Mouse (Mus musculus) layer of hippocampus, postnatal 10 days (tissue): Measurements from ENCODE around the gene Zfp830. TPM values are rescaled to one million over a fixed set of nuclear protein-coding genes. Genes with fewer than 3 reads are reported as not detected.

Source experiments
- total RNA-seq, 2 experiments: library from RNA; stranded (reverse); gene quantifications; 2 replicates each; pipeline ENCODE4 v1.2.3; 2021

The Zfp830 gene
- total RNA-seq, 2 experiments from 2014 or later = 17.1 to 17.6 TPM

Other genes starting within 250 kb of the Zfp830 start
- gene Cct6b, start within 50 bp of the Zfp830 start, total RNA-seq = under 1 TPM; 0.40 to 0.46 TPM
- gene Lig3, start 16.8 kb downstream of the Zfp830 start, total RNA-seq = 10 to 100 TPM; 31.0 to 35.3 TPM
- gene Rffl, start 106.9 kb downstream of the Zfp830 start, total RNA-seq = 1 to 10 TPM; 3.8 to 6.3 TPM
- gene Rad51d, start 126.3 kb downstream of the Zfp830 start, total RNA-seq = 1 to 10 TPM; 9.7 TPM
- gene Fndc8, start 127.8 kb downstream of the Zfp830 start, total RNA-seq = not detected
- 10 to 100 TPM; 29.2 to 40.7 TPM for gene Nle1, start 144.1 kb downstream of the Zfp830 start, total RNA-seq
- gene Unc45b, start 146.2 kb downstream of the Zfp830 start, total RNA-seq = 1 to 10 TPM; 4.4 to 4.9 TPM
- gene Slfn5, start 187.0 kb downstream of the Zfp830 start, total RNA-seq = 1 to 10 TPM; 4.0 to 4.3 TPM
- gene Slfn9, start 227.5 kb downstream of the Zfp830 start, total RNA-seq = under 1 TPM; 0.91 to 0.98 TPM